Mouse (Mus musculus) CD4-positive, CD25-positive, alpha-beta regulatory T cell, adult 9 weeks (primary cell): ENCODE measurements around the gene C530008M17Rik. TPM values are rescaled to one million over a fixed set of nuclear protein-coding genes. Genes with fewer than 3 reads are reported as not detected.

Experiments
- polyA plus RNA-seq: library from polyadenylated mRNA; unstranded; fragments of 100-300 nt; shearing (Covaris generic); gene quantifications from one replicate; pipeline ENCODE4 v1.2.1, GENCODE M21; 2017

Gene C530008M17Rik
- 1.5 TPM for polyA plus RNA-seq

GRCm38 (mm10) chr5:76656212-76656611 is at the start of gene C530008M17Rik:
Gene C530008M17Rik, plus strand, starts transcription at chr5:76656512.

GRCm38 (mm10) chr5:76905405-76906154 is 249.3 kb downstream of the C530008M17Rik start, which contains the start of gene Aasdh:
Gene Aasdh, minus strand, starts transcription at chr5:76905514.

Other genes with a start within 250 kb of the C530008M17Rik start
- gene Gm7271, start 172.5 kb upstream of the C530008M17Rik start, polyA plus RNA-seq: not detected
- 57.4 TPM for gene Exoc1, start 127.2 kb upstream of the C530008M17Rik start, polyA plus RNA-seq
- 5.6 TPM for gene Cep135, start 67.8 kb upstream of the C530008M17Rik start, polyA plus RNA-seq
- gene Aasdh, start 249.0 kb downstream of the C530008M17Rik start, polyA plus RNA-seq: 28.3 TPM